Mouse (Mus musculus) midbrain, embryonic 15.5 days (tissue): ENCODE measurements around the gene Adamts2. TPM values are rescaled to one million over a fixed set of nuclear protein-coding genes. Genes with fewer than 3 reads are reported as not detected.

Experiments used
- ATAC-seq: fragments of 200-750 bp; cut with Nextera tagmentation; replicated peaks from 2 replicates; pipeline ENCODE4 v1.8.0; 2017; ENCODE audit warnings: moderate TSS enrichment
- H3K27ac ChIP-seq: fragments of 300-500 bp; sonication (generic); 2 replicates; pipeline ENCODE4 v1.5.1; 2015; ENCODE audit warnings: mild to moderate bottlenecking, inconsistent platforms
- H3K27me3 ChIP-seq: fragments of 300-500 bp; sonication (generic); replicated peaks from 2 replicates; pipeline ENCODE4 v1.6.1; 2015; ENCODE audit warnings: inconsistent platforms
- H3K36me3 ChIP-seq: fragments of 300-500 bp; sonication (generic); replicated peaks from 2 replicates; pipeline ENCODE4 v1.6.1; 2015; ENCODE audit warnings: inconsistent platforms
- H3K4me1 ChIP-seq: fragments of 300-500 bp; sonication (generic); 2 replicates; pipeline ENCODE4 v1.6.1; 2015; ENCODE audit warnings: inconsistent platforms
- H3K4me2 ChIP-seq: fragments of 300-500 bp; sonication (generic); 2 replicates; pipeline ENCODE4 v1.6.1; 2015; ENCODE audit warnings: inconsistent platforms, mild to moderate bottlenecking, moderate library complexity
- H3K4me3 ChIP-seq: fragments of 300-500 bp; sonication (generic); 2 replicates; pipeline ENCODE4 v1.5.1; 2015; ENCODE audit warnings: mild to moderate bottlenecking, inconsistent platforms
- H3K9ac ChIP-seq: fragments of 300-500 bp; sonication (generic); 2 replicates; pipeline ENCODE4 v1.6.1; 2015; ENCODE audit warnings: mild to moderate bottlenecking, inconsistent platforms
- H3K9me3 ChIP-seq: fragments of 300-500 bp; sonication (generic); 2 replicates; pipeline ENCODE4 v1.6.1; 2016; ENCODE audit warnings: inconsistent platforms
- WGBS: fragments of 180-500 bp; shearing (Covaris S2); methylation state at CpG from one replicate; pipeline ENCODE4 v1.1.7; 2015; ENCODE audit warnings: mixed read lengths; 5-methylcytosine and 5-hydroxymethylcytosine counted together
- polyA plus RNA-seq: library from polyadenylated mRNA; unstranded; fragments of >200 nt; fragmentation: Nextera tagmentation; extraction: Ambion mirVana; gene quantifications from 2 replicates; pipeline ENCODE4 v1.2.1, GENCODE M21; 2015

Adamts2 gene
- polyA plus RNA-seq, 1 experiment from 2014 or later = 5.0 TPM

GRCm38 (mm10) chr11:50628915-50629314 lies 27.0 kb downstream of the Adamts2 start:
- H3K4me3 ChIP-seq = no peak overlapping the region
- no peaks in the 10 kb centered on the region for H3K4me1 ChIP-seq
- no peaks in the 10 kb centered on the region for H3K36me3 ChIP-seq
- peak overlapping the region; percentile 45; the same call in 1 of the 2 replicates for H3K27ac ChIP-seq
- H3K4me2 ChIP-seq = no peak overlapping the region
- H3K9me3 ChIP-seq = no peaks in the 10 kb centered on the region
- no peaks in the 10 kb centered on the region for H3K27me3 ChIP-seq
- no peak overlapping the region for H3K9ac ChIP-seq
- 38% methylated on average over 3 of the region's 3 CpGs for WGBS
- no peak for ATAC-seq

- no peak for ATAC-seq
- Histone ChIP-seq H3K9ac (no peak overlapping the region), H3K4me3 (no peak overlapping the region), H3K9me3 (no peaks in the 10 kb centered on the region), H3K4me2 (no peak overlapping the region), H3K36me3 (no peaks in the 10 kb centered on the region), H3K4me1 (no peaks in the 10 kb centered on the region), H3K27ac (no peak overlapping the region), H3K27me3 (no peaks in the 10 kb centered on the region)
- WGBS = 83% methylated on average over 2 of the region's 2 CpGs
Observed at GRCm38 (mm10) chr11:50630462-50630861, 28.6 kb downstream of the Adamts2 start.

GRCm38 (mm10) chr11:50632270-50632669 lies 30.4 kb downstream of the Adamts2 start:
- no peak overlapping the region for H3K4me2 ChIP-seq
- H3K9ac ChIP-seq = no peak overlapping the region
- no peaks in the 10 kb centered on the region for H3K27me3 ChIP-seq
- no peaks in the 10 kb centered on the region for H3K9me3 ChIP-seq
- no peak overlapping the region for H3K27ac ChIP-seq
- H3K4me1 ChIP-seq = no peaks in the 10 kb centered on the region
- no peak for ATAC-seq
- 50% methylated on average over 4 of the region's 4 CpGs for WGBS
- no peak overlapping the region for H3K4me3 ChIP-seq
- no peaks in the 10 kb centered on the region for H3K36me3 ChIP-seq

GRCm38 (mm10) chr11:50635051-50635590 lies 33.2 kb downstream of the Adamts2 start:
- WGBS = 83% methylated on average over 2 of the region's 2 CpGs
- Histone ChIP-seq H3K27ac (no peak overlapping the region), H3K4me1 (no peaks in the 10 kb centered on the region), H3K36me3 (no peaks in the 10 kb centered on the region), H3K9ac (no peak overlapping the region), H3K9me3 (no peaks in the 10 kb centered on the region), H3K27me3 (no peaks in the 10 kb centered on the region), H3K4me3 (no peak overlapping the region), H3K4me2 (no peak overlapping the region)
- ATAC-seq = no peak

- H3K9me3 ChIP-seq = no peaks in the 10 kb centered on the region
- H3K4me1 ChIP-seq = no peaks in the 10 kb centered on the region
- H3K36me3 ChIP-seq = no peaks in the 10 kb centered on the region
- 94% methylated on average over 11 of the region's 11 CpGs for WGBS
- H3K4me2 ChIP-seq = no peak overlapping the region
- no peak for ATAC-seq
- H3K9ac ChIP-seq = no peak overlapping the region
- no peak overlapping the region for H3K27ac ChIP-seq
- H3K4me3 ChIP-seq = no peak overlapping the region
- no peaks in the 10 kb centered on the region for H3K27me3 ChIP-seq
Observed at GRCm38 (mm10) chr11:50637026-50637425, 35.1 kb downstream of the Adamts2 start.

GRCm38 (mm10) chr11:50638197-50638867 lies 36.4 kb downstream of the Adamts2 start:
- H3K4me3 ChIP-seq = no peak overlapping the region
- no peaks in the 10 kb centered on the region for H3K4me1 ChIP-seq
- H3K4me2 ChIP-seq = no peak overlapping the region
- no peaks in the 10 kb centered on the region for H3K36me3 ChIP-seq
- H3K9me3 ChIP-seq = no peaks in the 10 kb centered on the region
- WGBS = 90% methylated on average over 13 of the region's 13 CpGs
- no peak overlapping the region for H3K27ac ChIP-seq
- H3K27me3 ChIP-seq = no peaks in the 10 kb centered on the region
- no peak for ATAC-seq
- H3K9ac ChIP-seq = no peak overlapping the region

GRCm38 (mm10) chr11:50638868-50639220 lies 37.0 kb downstream of the Adamts2 start:
- Histone ChIP-seq H3K36me3 (no peaks in the 10 kb centered on the region), H3K27ac (no peak overlapping the region), H3K9me3 (no peaks in the 10 kb centered on the region), H3K4me2 (no peak overlapping the region), H3K27me3 (no peaks in the 10 kb centered on the region), H3K9ac (no peak overlapping the region), H3K4me3 (no peak overlapping the region), H3K4me1 (no peaks in the 10 kb centered on the region)
- no peak for ATAC-seq
- WGBS = 79% methylated on average over 3 of the region's 3 CpGs

- no peaks in the 10 kb centered on the region for H3K36me3 ChIP-seq
- H3K27ac ChIP-seq = no peak overlapping the region
- no peaks in the 10 kb centered on the region for H3K27me3 ChIP-seq
- H3K4me1 ChIP-seq = no peaks in the 10 kb centered on the region
- H3K9me3 ChIP-seq = no peaks in the 10 kb centered on the region
- no peak overlapping the region for H3K9ac ChIP-seq
- 87% methylated on average over 3 of the region's 3 CpGs for WGBS
- no peak for ATAC-seq
- no peak overlapping the region for H3K4me3 ChIP-seq
- no peak overlapping the region for H3K4me2 ChIP-seq
Observed at GRCm38 (mm10) chr11:50642583-50642982, 40.7 kb downstream of the Adamts2 start.

GRCm38 (mm10) chr11:50646148-50646547 lies 44.3 kb downstream of the Adamts2 start:
- Histone ChIP-seq H3K36me3 (no peaks in the 10 kb centered on the region), H3K4me1 (no peaks in the 10 kb centered on the region), H3K9ac (no peak overlapping the region), H3K4me2 (no peak overlapping the region), H3K27ac (no peak overlapping the region), H3K4me3 (no peak overlapping the region), H3K9me3 (peaks cover 5% of the 10 kb centered on the region; the same call in 1 of the 2 replicates), H3K27me3 (no peaks in the 10 kb centered on the region)
- ATAC-seq = no peak
- 68% methylated on average over 4 of the region's 4 CpGs for WGBS

GRCm38 (mm10) chr11:50648143-50648807 lies 46.4 kb downstream of the Adamts2 start:
- no peaks in the 10 kb centered on the region for H3K27me3 ChIP-seq
- no peak overlapping the region for H3K4me2 ChIP-seq
- no peaks in the 10 kb centered on the region for H3K36me3 ChIP-seq
- no peak overlapping the region for H3K27ac ChIP-seq
- no peak overlapping the region for H3K4me3 ChIP-seq
- H3K4me1 ChIP-seq = no peaks in the 10 kb centered on the region
- no peak for ATAC-seq
- WGBS = 90% methylated on average over 4 of the region's 4 CpGs
- no peak overlapping the region for H3K9ac ChIP-seq
- peaks cover 5% of the 10 kb centered on the region; the same call in 1 of the 2 replicates for H3K9me3 ChIP-seq

- WGBS = 82% methylated on average over 2 of the region's 2 CpGs
- Histone ChIP-seq H3K4me2 (no peak overlapping the region), H3K27me3 (no peaks in the 10 kb centered on the region), H3K9ac (no peak overlapping the region), H3K27ac (no peak overlapping the region), H3K4me3 (no peak overlapping the region), H3K9me3 (peaks cover 5% of the 10 kb centered on the region; the same call in 1 of the 2 replicates), H3K4me1 (no peaks in the 10 kb centered on the region), H3K36me3 (no peaks in the 10 kb centered on the region)
- no peak for ATAC-seq
Observed at GRCm38 (mm10) chr11:50650037-50650436, 48.2 kb downstream of the Adamts2 start.

GRCm38 (mm10) chr11:50653746-50654431 lies 52.0 kb downstream of the Adamts2 start:
- H3K9me3 ChIP-seq = no peaks in the 10 kb centered on the region
- no peaks in the 10 kb centered on the region for H3K4me1 ChIP-seq
- no peaks in the 10 kb centered on the region for H3K27me3 ChIP-seq
- no peaks in the 10 kb centered on the region for H3K36me3 ChIP-seq
- no peak overlapping the region for H3K4me2 ChIP-seq
- WGBS = 86% methylated on average over 9 of the region's 9 CpGs
- ATAC-seq = no peak
- no peak overlapping the region for H3K9ac ChIP-seq
- H3K4me3 ChIP-seq = no peak overlapping the region
- no peak overlapping the region for H3K27ac ChIP-seq
